Mouse (Mus musculus): ENCODE measurements at regions not wholly inside any gene's neighbourhood (a gene's known extent, or its start where the extent isn't known, plus 50 kb on each side); places are given as distances from the start of the nearest gene placed in this dataset.

DNA sequence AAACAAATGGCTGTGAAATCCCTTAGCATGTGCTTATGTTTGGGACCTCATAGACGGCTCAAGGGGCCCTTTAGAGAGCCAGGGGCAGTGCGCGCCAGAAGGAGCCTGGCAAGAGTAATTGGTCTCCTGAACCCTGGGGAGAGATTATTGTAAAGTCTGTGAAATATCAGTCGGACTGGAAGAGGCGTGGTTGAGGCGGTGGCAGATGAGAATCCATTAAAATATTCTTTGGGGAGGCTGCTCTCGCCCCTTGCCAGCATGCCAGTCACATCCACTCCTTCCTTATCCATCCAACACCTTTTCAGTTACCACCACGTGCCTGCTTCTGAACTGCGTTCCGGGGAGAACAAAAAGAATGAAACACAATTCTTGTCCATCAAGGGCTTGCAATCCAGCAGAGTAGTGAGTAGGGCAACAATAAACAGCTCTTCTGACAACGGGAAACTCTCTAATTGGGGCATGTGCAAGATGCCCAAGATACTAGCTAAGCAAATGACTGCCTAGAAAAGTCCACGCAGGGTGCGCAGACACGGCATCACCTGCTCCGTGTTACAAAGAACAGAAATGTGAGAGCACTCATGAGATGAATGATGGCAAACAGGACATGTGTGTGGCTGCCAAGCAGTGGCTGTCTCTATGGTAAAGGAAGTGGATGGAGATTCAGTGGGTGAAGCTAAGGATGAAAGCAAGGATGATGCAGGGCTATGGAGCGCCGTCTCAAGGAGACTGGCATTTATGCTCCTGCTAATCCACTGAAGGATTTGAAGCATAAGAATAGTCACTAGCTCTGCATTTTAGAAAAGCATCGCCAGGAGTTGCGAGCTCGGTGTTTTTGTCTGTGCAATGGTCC is 320.6 kb upstream of the Zfp462 start:
- H3K4me2 ChIP-seq: no peak overlapping the region
- H3K9me3 ChIP-seq (replicated peaks; ENCODE audit: control insufficient read depth, low read length): no peaks in the 10 kb centered on the region
- H3K9ac ChIP-seq (ENCODE audit: low read depth, low read length): no peak overlapping the region
- no peak overlapping the region for H3K4me3 ChIP-seq (ENCODE audit: low read depth, low read length)
- no peak overlapping the region for H3K27ac ChIP-seq (ENCODE audit: low read depth, low read length)
- 81% methylated on average over 20 of the region's 20 CpGs for WGBS (ENCODE audit: insufficient replicate concordance)
- no peaks in the 10 kb centered on the region for H3K4me1 ChIP-seq (ENCODE audit: control insufficient read depth, insufficient read depth, low read length)
- no peaks in the 10 kb centered on the region for H3K27me3 ChIP-seq (ENCODE audit: control insufficient read depth, insufficient read depth, low read length)
- H3K36me3 ChIP-seq (ENCODE audit: control insufficient read depth, insufficient read depth, low read length): no peaks in the 10 kb centered on the region
- ATAC-seq (replicated peaks; ENCODE audit: insufficient number of reproducible peaks, low FRiP score, low TSS enrichment): no peak

DNA sequence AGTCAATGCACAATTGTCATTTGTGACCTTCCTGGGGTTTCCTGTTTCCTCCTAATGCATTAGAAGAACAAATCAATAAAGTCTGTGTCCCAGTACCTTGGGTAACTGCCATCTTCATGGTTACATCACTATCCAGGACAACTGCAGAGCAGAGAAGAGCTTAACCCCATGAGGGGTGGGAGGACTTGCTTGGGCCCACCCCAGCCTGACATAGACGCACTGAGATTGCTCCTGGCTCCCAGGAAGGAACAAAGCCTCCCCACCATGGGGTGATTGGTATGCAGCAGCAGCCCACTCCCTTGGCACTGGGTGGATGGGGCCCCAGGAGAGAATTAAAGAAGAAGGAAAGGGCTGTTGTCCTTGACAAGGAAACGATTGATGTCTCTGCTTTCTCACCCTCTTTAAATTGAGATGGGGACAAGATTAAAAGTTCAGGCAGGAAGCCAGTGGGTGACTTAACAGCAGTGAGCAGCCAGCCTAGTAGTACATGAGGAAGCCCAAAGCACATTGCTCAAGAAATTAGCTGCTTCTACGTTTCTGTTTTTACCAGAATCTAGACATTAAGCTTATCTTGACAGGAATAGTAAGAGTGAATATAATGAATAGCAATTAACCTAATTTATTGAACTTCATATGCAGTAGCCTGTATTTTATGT is 307.7 kb upstream of the Zfp462 start:
- Histone ChIP-seq H3K9ac (ENCODE audit: low read depth, low read length) (no peak overlapping the region), H3K9me3 (replicated peaks; ENCODE audit: control insufficient read depth, low read length) (no peaks in the 10 kb centered on the region), H3K4me1 (ENCODE audit: control insufficient read depth, insufficient read depth, low read length) (no peaks in the 10 kb centered on the region), H3K4me2 (no peak overlapping the region), H3K4me3 (ENCODE audit: low read depth, low read length) (no peak overlapping the region), H3K36me3 (ENCODE audit: control insufficient read depth, insufficient read depth, low read length) (no peaks in the 10 kb centered on the region), H3K27ac (ENCODE audit: low read depth, low read length) (no peak overlapping the region), H3K27me3 (ENCODE audit: control insufficient read depth, insufficient read depth, low read length) (no peaks in the 10 kb centered on the region)
- 26% methylated on average over 3 of the region's 3 CpGs for WGBS (ENCODE audit: insufficient replicate concordance)
- ATAC-seq (replicated peaks; ENCODE audit: insufficient number of reproducible peaks, low FRiP score, low TSS enrichment): no peak

DNA sequence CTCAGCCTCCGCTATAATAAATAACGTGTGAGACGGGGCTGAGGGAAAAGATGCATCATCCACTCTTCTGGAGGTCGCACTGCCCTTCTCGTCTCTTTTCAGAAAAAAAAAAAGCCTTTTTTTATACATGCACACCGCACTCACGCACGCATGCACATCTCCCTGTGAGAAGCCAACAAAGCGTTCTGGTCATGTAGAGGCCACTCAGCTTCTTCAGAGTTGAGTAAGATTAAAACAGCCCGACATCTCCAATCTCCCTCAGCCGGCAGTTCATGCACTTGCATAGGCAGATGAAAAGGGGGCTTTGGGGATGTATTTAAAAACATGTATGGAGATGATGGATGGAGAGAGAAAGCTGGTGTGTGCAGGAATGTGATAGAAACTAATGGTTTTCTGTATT is 298.8 kb upstream of the Zfp462 start:
- no peaks in the 10 kb centered on the region; the same call in none of the 2 replicates for H3K4me1 ChIP-seq (ENCODE audit: control insufficient read depth, insufficient read depth, low read length)
- no peak overlapping the region for H3K9ac ChIP-seq (ENCODE audit: low read depth, low read length)
- WGBS (ENCODE audit: insufficient replicate concordance): 81% methylated on average over 11 of the region's 11 CpGs
- no peaks in the 10 kb centered on the region for H3K27me3 ChIP-seq (ENCODE audit: control insufficient read depth, insufficient read depth, low read length)
- H3K9me3 ChIP-seq (replicated peaks; ENCODE audit: control insufficient read depth, low read length): no peaks in the 10 kb centered on the region
- H3K4me2 ChIP-seq: no peak overlapping the region
- no peak overlapping the region for H3K4me3 ChIP-seq (ENCODE audit: low read depth, low read length)
- ATAC-seq (replicated peaks; ENCODE audit: insufficient number of reproducible peaks, low FRiP score, low TSS enrichment): no peak
- no peaks in the 10 kb centered on the region for H3K36me3 ChIP-seq (ENCODE audit: control insufficient read depth, insufficient read depth, low read length)
- no peak overlapping the region for H3K27ac ChIP-seq (ENCODE audit: low read depth, low read length)

DNA sequence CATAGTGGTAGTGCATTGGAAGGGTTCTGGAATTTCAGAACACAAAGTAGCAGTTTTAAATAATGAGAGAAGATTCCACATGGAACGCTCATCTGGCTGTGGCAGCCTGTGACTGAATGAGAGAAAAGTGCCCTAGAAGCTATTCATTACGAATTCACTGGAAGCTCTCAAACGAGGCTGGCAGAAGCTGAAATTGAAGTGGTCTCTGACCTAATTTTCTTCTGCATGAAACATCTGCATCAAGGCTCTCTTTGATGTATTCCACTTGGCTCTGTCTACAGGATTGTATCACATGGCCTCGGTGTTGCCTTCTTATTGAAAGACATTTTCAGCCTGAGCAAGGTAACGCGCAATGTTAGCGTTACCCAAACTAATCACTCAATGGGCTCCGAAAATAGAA is 298.4 kb upstream of the Zfp462 start:
- H3K9me3 ChIP-seq (replicated peaks; ENCODE audit: control insufficient read depth, low read length): no peaks in the 10 kb centered on the region
- ATAC-seq (replicated peaks; ENCODE audit: insufficient number of reproducible peaks, low FRiP score, low TSS enrichment): no peak
- peak overlapping the region; percentile 31 for H3K4me2 ChIP-seq
- no peak overlapping the region for H3K27ac ChIP-seq (ENCODE audit: low read depth, low read length)
- no peaks in the 10 kb centered on the region; the same call in none of the 2 replicates for H3K4me1 ChIP-seq (ENCODE audit: control insufficient read depth, insufficient read depth, low read length)
- WGBS (ENCODE audit: insufficient replicate concordance): 37% methylated on average over 8 of the region's 8 CpGs
- H3K4me3 ChIP-seq (ENCODE audit: low read depth, low read length): no peak overlapping the region
- H3K27me3 ChIP-seq (ENCODE audit: control insufficient read depth, insufficient read depth, low read length): no peaks in the 10 kb centered on the region
- H3K9ac ChIP-seq (ENCODE audit: low read depth, low read length): no peak overlapping the region
- H3K36me3 ChIP-seq (ENCODE audit: control insufficient read depth, insufficient read depth, low read length): no peaks in the 10 kb centered on the region

DNA sequence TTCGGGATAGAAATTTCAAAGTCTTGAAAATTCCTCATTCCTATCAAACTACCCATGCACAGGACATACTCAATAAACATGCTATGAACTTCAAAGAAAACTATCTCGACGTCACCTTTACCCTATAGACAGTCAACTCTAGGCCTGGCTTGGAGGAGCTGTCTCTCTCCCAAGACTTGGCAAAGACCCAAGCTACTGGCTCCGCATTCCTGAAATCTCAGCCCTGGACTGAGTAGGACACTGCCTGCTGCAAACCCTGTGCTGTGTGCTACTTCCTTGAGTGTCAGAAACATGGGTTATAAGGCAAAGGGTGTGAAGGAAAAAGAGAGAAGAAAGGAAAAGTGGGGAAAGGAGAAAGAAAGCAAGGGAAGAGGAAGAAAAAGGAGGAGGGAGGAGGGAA is 296.6 kb upstream of the Zfp462 start:
- no peak overlapping the region for H3K4me3 ChIP-seq (ENCODE audit: low read depth, low read length)
- H3K27me3 ChIP-seq (ENCODE audit: control insufficient read depth, insufficient read depth, low read length): no peaks in the 10 kb centered on the region
- no peak overlapping the region for H3K4me2 ChIP-seq
- no peaks in the 10 kb centered on the region for H3K36me3 ChIP-seq (ENCODE audit: control insufficient read depth, insufficient read depth, low read length)
- no peak overlapping the region for H3K9ac ChIP-seq (ENCODE audit: low read depth, low read length)
- no peaks in the 10 kb centered on the region; the same call in none of the 2 replicates for H3K4me1 ChIP-seq (ENCODE audit: control insufficient read depth, insufficient read depth, low read length)
- no peak overlapping the region for H3K27ac ChIP-seq (ENCODE audit: low read depth, low read length)
- WGBS (ENCODE audit: insufficient replicate concordance): 53% methylated on average over 4 of the region's 4 CpGs
- no peak for ATAC-seq (replicated peaks; ENCODE audit: insufficient number of reproducible peaks, low FRiP score, low TSS enrichment)
- no peaks in the 10 kb centered on the region for H3K9me3 ChIP-seq (replicated peaks; ENCODE audit: control insufficient read depth, low read length)

DNA sequence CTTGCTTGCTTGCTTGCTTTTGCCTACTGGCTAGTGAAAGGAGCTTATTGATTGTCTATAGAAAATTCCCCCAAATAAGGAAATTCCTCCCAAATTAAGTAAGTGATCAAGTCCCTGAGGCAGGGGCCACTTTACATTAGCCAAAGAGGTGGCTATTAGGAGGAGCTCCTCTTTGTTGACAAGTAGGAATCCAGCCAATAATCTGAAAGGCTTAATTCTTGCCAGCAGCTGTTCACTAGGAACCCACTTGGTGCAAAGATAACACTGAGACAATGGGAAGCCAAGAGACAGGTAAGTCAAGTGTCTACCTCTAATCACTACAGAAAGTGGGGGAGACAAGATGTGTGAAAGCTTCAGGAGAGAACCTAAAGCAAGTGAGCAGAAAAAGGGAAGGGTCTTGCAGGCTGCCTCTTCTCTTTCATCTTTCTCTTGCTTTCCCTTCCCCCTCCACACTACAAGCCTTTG is 293.2 kb upstream of the Zfp462 start:
- Histone ChIP-seq H3K27ac (ENCODE audit: low read depth, low read length) (no peak overlapping the region), H3K4me2 (no peak overlapping the region), H3K36me3 (ENCODE audit: control insufficient read depth, insufficient read depth, low read length) (no peaks in the 10 kb centered on the region), H3K9ac (ENCODE audit: low read depth, low read length) (no peak overlapping the region), H3K27me3 (ENCODE audit: control insufficient read depth, insufficient read depth, low read length) (no peaks in the 10 kb centered on the region), H3K9me3 (replicated peaks; ENCODE audit: control insufficient read depth, low read length) (no peaks in the 10 kb centered on the region), H3K4me3 (ENCODE audit: low read depth, low read length) (no peak overlapping the region), H3K4me1 (ENCODE audit: control insufficient read depth, insufficient read depth, low read length) (no peaks in the 10 kb centered on the region; the same call in none of the 2 replicates)
- no peak for ATAC-seq (replicated peaks; ENCODE audit: insufficient number of reproducible peaks, low FRiP score, low TSS enrichment)

DNA sequence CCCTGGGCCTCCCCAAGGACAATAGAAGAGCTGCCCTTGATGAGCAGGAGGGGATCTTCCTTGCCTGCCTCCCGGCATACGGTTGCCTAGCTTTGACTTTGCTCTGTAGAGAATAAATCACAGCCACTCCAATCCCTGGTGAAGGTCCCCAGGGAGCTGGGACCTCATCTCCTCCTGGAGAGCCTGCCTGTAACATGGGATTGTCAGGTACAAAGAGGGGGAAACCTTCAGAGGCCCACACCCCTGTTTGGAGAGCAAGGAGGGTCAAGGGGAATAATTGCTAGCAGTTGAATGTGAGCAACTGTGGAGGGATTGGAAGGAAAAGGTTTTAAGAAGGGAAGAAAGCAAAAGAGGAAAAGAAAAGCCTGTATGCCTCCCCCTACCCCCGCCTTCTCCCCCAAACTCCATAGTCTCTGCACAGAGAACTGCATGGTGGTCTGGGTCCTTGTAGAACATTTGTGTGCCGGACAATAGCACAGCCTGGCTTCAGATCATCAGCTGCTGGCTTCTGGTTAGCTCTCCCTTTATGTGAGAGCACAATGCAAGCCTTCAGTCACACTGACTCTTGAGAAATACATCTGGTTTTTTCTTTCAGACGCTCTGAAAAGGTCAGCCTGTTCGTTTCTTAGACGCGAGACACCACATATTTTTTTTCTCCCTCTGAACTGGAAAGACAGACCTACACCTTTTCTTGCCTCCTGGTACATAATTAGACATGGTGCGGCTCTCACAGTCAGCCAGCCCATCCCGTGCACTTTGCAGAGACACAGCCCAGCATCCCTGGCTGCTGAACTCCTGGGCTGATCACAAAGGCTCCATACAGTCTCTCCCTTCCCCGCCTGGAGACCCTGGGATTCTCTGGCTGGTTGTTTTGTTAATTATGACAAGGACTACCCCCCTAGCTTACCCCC is 292.5 kb upstream of the Zfp462 start:
- Histone ChIP-seq H3K4me1 (ENCODE audit: control insufficient read depth, insufficient read depth, low read length) (no peaks in the 10 kb centered on the region; the same call in none of the 2 replicates), H3K4me2 (no peak overlapping the region), H3K9ac (ENCODE audit: low read depth, low read length) (no peak overlapping the region), H3K9me3 (replicated peaks; ENCODE audit: control insufficient read depth, low read length) (no peaks in the 10 kb centered on the region), H3K36me3 (ENCODE audit: control insufficient read depth, insufficient read depth, low read length) (no peaks in the 10 kb centered on the region), H3K27ac (ENCODE audit: low read depth, low read length) (no peak overlapping the region), H3K27me3 (ENCODE audit: control insufficient read depth, insufficient read depth, low read length) (no peaks in the 10 kb centered on the region), H3K4me3 (ENCODE audit: low read depth, low read length) (no peak overlapping the region)
- 53% methylated on average over 11 of the region's 11 CpGs for WGBS (ENCODE audit: insufficient replicate concordance)
- ATAC-seq (replicated peaks; ENCODE audit: insufficient number of reproducible peaks, low FRiP score, low TSS enrichment): no peak

DNA sequence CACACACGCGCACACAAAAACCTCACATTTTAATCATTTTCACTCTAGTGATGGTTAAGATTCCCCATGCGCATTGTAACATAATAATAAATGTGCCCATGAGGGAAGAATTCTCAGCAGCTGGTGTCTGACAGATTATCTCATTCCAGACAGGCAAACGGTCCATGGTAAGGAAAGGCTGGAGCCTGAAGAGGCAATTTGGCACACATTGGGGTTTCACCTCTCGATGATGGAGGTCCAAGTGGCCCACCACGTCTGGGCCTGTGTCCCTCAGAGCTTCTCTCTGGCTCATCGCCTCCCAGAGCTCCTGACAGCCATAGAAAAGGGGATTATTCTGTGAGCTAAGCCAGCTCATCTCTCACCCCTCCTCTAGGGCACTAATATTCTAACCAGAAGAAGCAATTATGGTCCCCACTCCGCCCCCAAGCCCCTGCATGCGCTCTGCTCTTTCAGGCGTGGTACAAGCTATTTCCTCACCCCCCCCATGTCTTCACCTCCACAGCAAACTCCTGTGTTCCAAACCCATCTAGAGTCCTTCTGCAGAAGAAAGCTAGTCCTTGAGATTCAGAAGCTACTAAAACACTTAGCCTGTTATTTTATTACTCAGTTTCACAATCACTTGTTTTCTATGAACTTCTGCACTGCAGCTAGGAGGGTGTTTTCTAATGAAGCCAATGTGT is 291.6 kb upstream of the Zfp462 start:
- Histone ChIP-seq H3K4me3 (ENCODE audit: low read depth, low read length) (no peak overlapping the region), H3K27me3 (ENCODE audit: control insufficient read depth, insufficient read depth, low read length) (no peaks in the 10 kb centered on the region), H3K9ac (ENCODE audit: low read depth, low read length) (no peak overlapping the region), H3K4me1 (ENCODE audit: control insufficient read depth, insufficient read depth, low read length) (no peaks in the 10 kb centered on the region; the same call in 1 of the 2 replicates), H3K4me2 (no peak overlapping the region), H3K36me3 (ENCODE audit: control insufficient read depth, insufficient read depth, low read length) (no peaks in the 10 kb centered on the region), H3K9me3 (replicated peaks; ENCODE audit: control insufficient read depth, low read length) (no peaks in the 10 kb centered on the region), H3K27ac (ENCODE audit: low read depth, low read length) (no peak overlapping the region)
- no peak for ATAC-seq (replicated peaks; ENCODE audit: insufficient number of reproducible peaks, low FRiP score, low TSS enrichment)
- WGBS (ENCODE audit: insufficient replicate concordance): 78% methylated on average over 10 of the region's 10 CpGs

All from heart, embryonic 11.5 days (tissue).